Mouse (Mus musculus) neutrophil, adult 59 days (primary cell): Measurements from ENCODE around the gene Rnf148. TPM values are rescaled to one million over a fixed set of nuclear protein-coding genes. Genes with fewer than 3 reads are reported as not detected.

Experiments used
- total RNA-seq, 2 experiments: library from RNA; stranded (reverse); gene quantifications; 1 replicate in 1 of 2; 2 replicates in 1 of 2; pipeline ENCODE4 v1.2.4; 2023

Rnf148 gene
- not detected for total RNA-seq

DNA sequence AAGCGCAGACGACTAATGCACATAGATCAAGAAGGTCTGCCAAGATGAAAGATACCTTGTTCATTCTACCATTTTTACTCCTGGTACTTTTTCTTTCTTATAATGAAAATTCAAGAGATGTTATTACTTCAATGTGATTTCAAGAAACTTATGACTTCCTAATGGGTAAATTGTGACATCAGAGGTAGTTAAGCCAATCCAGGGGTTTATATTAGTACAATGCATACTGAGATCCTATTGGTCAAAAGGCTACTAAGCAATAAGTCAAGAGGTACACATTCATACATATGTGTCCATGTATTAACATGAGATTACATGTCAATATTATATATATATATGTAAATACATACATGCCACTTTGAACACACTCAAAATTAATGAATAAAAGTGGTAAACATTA is at the start of gene Rnf148:
Gene Rnf148 (minus strand): TSS at position 101 of the 400 bp plus-strand sequence.

DNA sequence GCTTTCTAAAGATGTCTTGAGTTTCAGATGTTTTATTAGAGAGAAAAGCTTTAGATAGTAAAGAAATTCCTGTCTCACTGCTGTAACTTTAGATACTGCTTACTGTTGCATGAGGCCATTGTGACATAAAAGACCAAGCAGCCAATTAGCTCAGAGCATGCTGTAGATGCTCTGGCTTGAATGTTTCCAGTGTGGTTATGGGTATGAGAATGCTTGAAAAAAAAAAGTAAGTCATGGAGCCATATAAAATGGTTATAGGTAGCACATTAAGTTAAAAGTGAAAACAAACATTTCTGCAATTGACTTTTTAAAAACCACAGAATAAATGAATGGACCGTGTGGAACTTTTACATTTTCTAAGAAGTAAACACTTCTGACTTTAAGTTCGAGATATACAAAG is 4.7 kb downstream of the Rnf148 start, which contains the start of gene Rnf133:
Gene Rnf133 (minus strand): TSS at position 101 of the 400 bp plus-strand sequence.

Other genes with a start within 250 kb of the Rnf148 start
- gene Rnf133, start 4.8 kb downstream of the Rnf148 start, total RNA-seq = not detected
- not detected for gene Cadps2, start 184.3 kb upstream of the Rnf148 start, total RNA-seq